Mouse (Mus musculus) E14TG2a.4 (cell line): ENCODE results near the gene Prkce.

Experiments used
- CTCF ChIP-seq: conservative IDR thresholded peaks from 2 replicates; pipeline ENCODE4 v1.5.1; 2014; ENCODE audit warnings: low read length
- NANOG ChIP-seq: IDR thresholded peaks from 2 replicates; pipeline ENCODE4 v1.6.1; 2014; ENCODE audit warnings: borderline replicate concordance, low read length, mixed read lengths
- POU5F1 ChIP-seq: IDR thresholded peaks from 2 replicates; pipeline ENCODE4 v1.6.1; 2014; ENCODE audit warnings: low read length, borderline replicate concordance

DNA sequence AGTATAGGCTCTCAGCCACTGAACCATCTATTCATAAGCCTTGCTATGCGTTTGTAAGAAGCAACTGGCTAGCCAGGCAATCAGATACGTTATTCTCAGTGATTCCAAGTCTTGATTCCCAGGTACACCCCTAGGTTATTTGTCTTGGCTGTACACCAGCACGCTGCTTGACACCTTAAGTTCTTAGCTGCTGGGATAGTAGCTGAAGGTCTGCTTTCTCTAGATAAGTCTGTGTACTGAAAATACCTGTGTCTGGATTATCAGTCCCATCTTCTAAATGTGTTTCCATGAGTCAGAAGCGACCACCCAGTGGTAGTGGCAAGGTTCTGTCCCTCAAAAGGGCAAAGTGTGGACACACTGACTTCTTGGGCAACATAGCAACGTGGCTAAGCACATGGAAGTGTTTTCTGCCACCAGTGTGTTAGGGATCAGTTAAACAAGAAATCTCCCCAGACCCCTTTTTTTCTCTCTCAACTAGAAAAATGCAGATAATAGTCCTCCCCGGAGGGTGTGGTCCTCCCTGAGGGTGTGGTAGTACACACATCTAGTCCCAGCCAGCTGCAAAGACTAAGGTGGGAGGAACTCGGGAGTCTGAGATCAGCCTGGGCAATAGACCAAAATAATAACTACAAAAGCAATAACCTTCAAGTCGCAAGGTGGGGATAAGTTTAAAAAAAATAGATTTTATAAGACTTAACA is 442.8 kb downstream of the Prkce start:
- TF ChIP-seq CTCF (no peak), NANOG (no peak), POU5F1 (no peak)
